10 mouse cellular contexts compared by ENCODE assay signal in genomic region chr2:59745428-59745827, GRCm38 (mm10).
A peak's percentile ranks its signal among the peaks of the same experiment; 100 is the strongest.
DNase-seq lines count a peak whose midpoint lies in the region; ATAC-seq and TF ChIP-seq lines count a peak whose summit lies in the region.
"Had no signal": no experiment of that assay in that cellular context is flagged by ENCODE, and none has a peak within 500 bp of the region (broad histone marks: within the 10 kb centered on the region; RNA-seq: fewer than 3 reads in every experiment).

No protein-coding gene starts in this region.

- H3K27ac ChIP-seq in intestine, embryonic 14.5 days (ENCODE audit: low read depth) = no peak overlapping the region
- H3K27ac ChIP-seq in intestine, embryonic 16.5 days (ENCODE audit: low read length) = no peak overlapping the region
- no peak overlapping the region for H3K27ac ChIP-seq in ES-E14 (ENCODE audit: insufficient read depth, low read depth, low read length, poor library complexity, severe bottlenecking)
- no peak overlapping the region for H3K27ac ChIP-seq in cerebellum, adult 2 months (ENCODE audit: insufficient read depth, low read length)
- H3K27ac ChIP-seq: embryonic facial prominence, embryonic 13.5 days; lung, embryonic 15.5 days had no signal

- H3K4me1 ChIP-seq in intestine, embryonic 14.5 days (replicated peaks; ENCODE audit: control insufficient read depth, insufficient read depth, low read length) = peaks cover 14% of the 10 kb centered on the region; the same call in 1 of the 2 replicates
- peaks cover 32% of the 10 kb centered on the region for H3K4me1 ChIP-seq in intestine, embryonic 16.5 days (ENCODE audit: control insufficient read depth, insufficient read depth, low read length)
- H3K4me1 ChIP-seq in ES-E14 (ENCODE audit: control insufficient read depth in 2 of 2, insufficient read depth in 2 of 2, low read length in 2 of 2, poor library complexity in 1 of 2) = peaks cover 0 to 25% of the 10 kb centered on the region in 2 experiments; a peak in 2 of 4 replicates
- peaks cover 7% of the 10 kb centered on the region; the same call in 1 of the 2 replicates for H3K4me1 ChIP-seq in cerebellum, adult 2 months (ENCODE audit: control insufficient read depth, insufficient read depth, low read length)

- no peaks in the 10 kb centered on the region for H3K36me3 ChIP-seq in intestine, embryonic 14.5 days (ENCODE audit: control insufficient read depth, insufficient read depth, low read length)
- no peaks in the 10 kb centered on the region for H3K36me3 ChIP-seq in intestine, embryonic 16.5 days (ENCODE audit: control insufficient read depth, insufficient read depth, low read length)
- H3K36me3 ChIP-seq in ES-E14 (ENCODE audit: control insufficient read depth, insufficient read depth, low read length, poor library complexity, severe bottlenecking) = peaks cover 7% of the 10 kb centered on the region; the same call in 1 of the 2 replicates
- H3K36me3 ChIP-seq: embryonic facial prominence, embryonic 13.5 days had no signal

- TF ChIP-seq POLR2A in cerebellum, adult 2 months (IDR thresholded peaks at IDR 0.05; ENCODE audit: borderline replicate concordance, insufficient read depth, low read length) = no peak

- H3K4me2 ChIP-seq in intestine, embryonic 14.5 days (ENCODE audit: low read length) = no peak overlapping the region
- H3K4me2 ChIP-seq in intestine, embryonic 16.5 days (ENCODE audit: low read depth, low read length) = no peak overlapping the region
- H3K4me2 ChIP-seq: embryonic facial prominence, embryonic 13.5 days; lung, embryonic 15.5 days had no signal

- peak; percentile 80 for DNase-seq in intestine, embryonic 14.5 days (ENCODE audit: low spot score)
- DNase-seq in ES-E14 (ENCODE audit: low read depth, low spot score) = peak; percentile 54
- peak; percentile 59 to 65 for DNase-seq in cerebellum, adult 2 months
- peak; percentile 74 for DNase-seq in forelimb bud, embryonic 11.5 days (ENCODE audit: low read depth, low spot score)
- DNase-seq in layer of hippocampus, adult 9-10 months (ENCODE audit: low spot score) = peak; percentile 33
- DNase-seq in telencephalon, adult 2 months (ENCODE audit: low read depth, low spot score) = peak; percentile 45

- H3K9ac ChIP-seq in intestine, embryonic 14.5 days (ENCODE audit: low read length) = no peak overlapping the region
- H3K9ac ChIP-seq in intestine, embryonic 16.5 days (ENCODE audit: low read depth, low read length) = no peak overlapping the region
- H3K9ac ChIP-seq in ES-E14 (ENCODE audit: insufficient read depth, low read depth, low read length, poor library complexity, severe bottlenecking) = no peak overlapping the region
- H3K9ac ChIP-seq: embryonic facial prominence, embryonic 13.5 days; lung, embryonic 15.5 days had no signal

- in situ Hi-C loops in ES-E14 (cut with MboI; ENCODE audit: low sequenced_read_pairs in 2 of 2, unreplicated experiment in 2 of 2) = no loop called here

- peak; percentile 70 for TF ChIP-seq CTCF in cerebellum, adult 2 months (IDR thresholded peaks at IDR 0.05; ENCODE audit: borderline replicate concordance, insufficient read depth, low read depth, low read length)

- H3K4me3 ChIP-seq in intestine, embryonic 14.5 days (ENCODE audit: low read depth, low read length) = no peak overlapping the region
- no peak overlapping the region for H3K4me3 ChIP-seq in intestine, embryonic 16.5 days (ENCODE audit: low read length)
- no peak overlapping the region for H3K4me3 ChIP-seq in ES-E14 (ENCODE audit: insufficient read depth in 1 of 2, low read depth in 1 of 2, low read length in 2 of 2, poor library complexity in 1 of 2, severe bottlenecking in 1 of 2)
- H3K4me3 ChIP-seq in cerebellum, adult 2 months (replicated peaks; ENCODE audit: insufficient read depth, low read depth, low read length) = no peak overlapping the region
- H3K4me3 ChIP-seq: embryonic facial prominence, embryonic 13.5 days; lung, embryonic 15.5 days had no signal

- no peaks in the 10 kb centered on the region for H3K9me3 ChIP-seq in intestine, embryonic 14.5 days (ENCODE audit: control insufficient read depth, low read length)
- H3K9me3 ChIP-seq in intestine, embryonic 16.5 days (ENCODE audit: control insufficient read depth, low read length) = no peaks in the 10 kb centered on the region
- H3K9me3 ChIP-seq in ES-E14 (ENCODE audit: control insufficient read depth, insufficient read depth, low read depth, low read length) = no peaks in the 10 kb centered on the region
- H3K9me3 ChIP-seq: embryonic facial prominence, embryonic 13.5 days; lung, embryonic 15.5 days had no signal

- H3K27me3 ChIP-seq in intestine, embryonic 14.5 days (replicated peaks; ENCODE audit: control insufficient read depth, insufficient read depth, low read length) = no peaks in the 10 kb centered on the region
- H3K27me3 ChIP-seq in intestine, embryonic 16.5 days (replicated peaks; ENCODE audit: control insufficient read depth, insufficient read depth, low read length) = no peaks in the 10 kb centered on the region
- H3K27me3 ChIP-seq in cerebellum, adult 2 months (ENCODE audit: control insufficient read depth, insufficient read depth, low read length) = no peaks in the 10 kb centered on the region
- H3K27me3 ChIP-seq: embryonic facial prominence, embryonic 13.5 days; lung, embryonic 15.5 days had no signal

- 39% methylated on average over 6 of the region's 6 CpGs for WGBS in intestine, embryonic 14.5 days
- WGBS in intestine, embryonic 16.5 days = 38% methylated on average over 6 of the region's 6 CpGs
- 35% methylated on average over 6 of the region's 6 CpGs for WGBS in cerebellum, adult 2 months

- no peak for ATAC-seq in intestine, embryonic 14.5 days (replicated peaks; ENCODE audit: low FRiP score, low TSS enrichment, low read depth)
- ATAC-seq in intestine, embryonic 16.5 days = no peak
- 0 out of 2 replicates have a peak, but pooled peaks have one; percentile 35 for ATAC-seq in megakaryocyte-erythroid progenitor cell, adult 5-6 weeks (replicated peaks; ENCODE audit: low FRiP score, low TSS enrichment, poor library complexity, severe bottlenecking)

TF ChIP-seq in ES-E14, 5 proteins besides CTCF, POLR2A, EP300 and RAD21:
- TF ChIP-seq CHD2 (IDR thresholded peaks at IDR 0.05; ENCODE audit: low read depth, low read length) (no peak), MAFK (IDR thresholded peaks at IDR 0.05; ENCODE audit: insufficient read depth, low read depth, low read length) (no peak), ZNF384 (IDR thresholded peaks at IDR 0.05; ENCODE audit: low read depth, low read length) (no peak)
